Mouse (Mus musculus) MEL (cell line): Measurements from ENCODE around the gene Borcs5. TPM values are rescaled to one million over a fixed set of nuclear protein-coding genes. Genes with fewer than 3 reads are reported as not detected.

Experiments
- DNase-seq: peaks from one replicate; pipeline ENCODE4 v3.0.0; 2011; ENCODE audit warnings: low read depth, low spot score
- H3K27ac ChIP-seq: 2 replicates; pipeline ENCODE4 v1.5.1; 2012; ENCODE audit warnings: low read depth, mild to moderate bottlenecking, control low read depth, low read length, moderate library complexity; ENCODE audit not compliant: control insufficient read depth
- H3K27me3 ChIP-seq, 2 experiments: fragments of 150-350 bp in 1 of 2; sonication (generic) in 1 of 2; 2 replicates each; pipeline ENCODE4 v1.6.1; 2012; ENCODE audit warnings: low read length in 2 of 2, mild to moderate bottlenecking in 2 of 2, improper control_type of control experiment in 1 of 2, moderate library complexity in 1 of 2; ENCODE audit not compliant: insufficient read depth in 2 of 2, control insufficient read depth in 1 of 2
- H3K36me3 ChIP-seq, 2 experiments: 2 replicates each; pipeline ENCODE4 v1.6.1; 2012 to 2014; ENCODE audit warnings: low read length in 2 of 2, improper control_type of control experiment in 1 of 2, inconsistent platforms in 1 of 2, mild to moderate bottlenecking in 1 of 2; ENCODE audit not compliant: insufficient read depth in 2 of 2, control insufficient read depth in 1 of 2
- H3K4me1 ChIP-seq, 2 experiments: fragments of 150-350 bp in 1 of 2; sonication (generic) in 1 of 2; 2 replicates each; pipeline ENCODE4 v1.6.1; 2012; ENCODE audit warnings: low read length in 2 of 2, improper control_type of control experiment in 1 of 2, mild to moderate bottlenecking in 1 of 2; ENCODE audit not compliant: insufficient read depth in 2 of 2, control insufficient read depth in 1 of 2
- H3K4me3 ChIP-seq, 2 experiments: fragments of 150-350 bp in 1 of 2; sonication (generic) in 1 of 2; 2 replicates each; pipeline ENCODE4 v1.5.1; 2012; ENCODE audit warnings: low read depth in 2 of 2, low read length in 2 of 2, mild to moderate bottlenecking in 2 of 2, moderate library complexity in 2 of 2, control low read depth in 1 of 2, improper control_type of control experiment in 1 of 2; ENCODE audit not compliant: control insufficient read depth in 1 of 2, insufficient read depth in 1 of 2
- H3K79me2 ChIP-seq: 2 replicates; pipeline ENCODE4 v1.6.1; 2012; ENCODE audit warnings: mild to moderate bottlenecking, low read length, moderate library complexity; ENCODE audit not compliant: control insufficient read depth, poor library complexity, insufficient read depth
- H3K9ac ChIP-seq: 2 replicates; pipeline ENCODE4 v1.6.1; 2012; ENCODE audit warnings: low read depth, mild to moderate bottlenecking, control low read depth, low read length, moderate library complexity; ENCODE audit not compliant: control insufficient read depth, poor library complexity, severe bottlenecking
- H3K9me3 ChIP-seq: fragments of 150-350 bp; sonication (generic); replicated peaks from 2 replicates; pipeline ENCODE4 v1.6.1; 2012; ENCODE audit warnings: mild to moderate bottlenecking, low read length, improper control_type of control experiment, moderate library complexity; ENCODE audit not compliant: insufficient read depth
- BHLHE40 ChIP-seq: IDR thresholded peaks from 2 replicates; pipeline ENCODE4 v1.6.1; 2012; ENCODE audit warnings: low read depth, mild to moderate bottlenecking, inconsistent platforms, low read length, improper control_type of control experiment, borderline replicate concordance
- CHD2 ChIP-seq: IDR thresholded peaks from 2 replicates; pipeline ENCODE4 v1.6.1; 2011; ENCODE audit warnings: low read length, improper control_type of control experiment
- CTCF ChIP-seq, 3 experiments: IDR thresholded peaks in 2 of 3; conservative IDR thresholded peaks in 1 of 3; 2 replicates each; pipeline ENCODE4 v1.5.1; 2011 to 2012; ENCODE audit warnings: low read length in 3 of 3, low read depth in 2 of 3, mild to moderate bottlenecking in 2 of 3, improper control_type of control experiment in 1 of 3, inconsistent platforms in 1 of 3, mixed read lengths in 1 of 3, moderate library complexity in 1 of 3; ENCODE audit not compliant: control insufficient read depth in 1 of 3, insufficient read depth in 1 of 3, poor library complexity in 1 of 3, severe bottlenecking in 1 of 3
- E2F4 ChIP-seq: IDR thresholded peaks from 2 replicates; pipeline ENCODE4 v1.6.1; 2011; ENCODE audit warnings: low read depth, low read length, improper control_type of control experiment, borderline replicate concordance
- EP300 ChIP-seq, 2 experiments: IDR thresholded peaks; 2 replicates each; pipeline ENCODE4 v1.6.1; 2011; ENCODE audit warnings: improper control_type of control experiment in 2 of 2, low read length in 2 of 2, low read depth in 1 of 2, mild to moderate bottlenecking in 1 of 2
- GABPA ChIP-seq: IDR thresholded peaks from 2 replicates; pipeline ENCODE4 v1.6.1; 2012; ENCODE audit warnings: low read depth, mild to moderate bottlenecking, inconsistent platforms, low read length, improper control_type of control experiment, moderate library complexity
- HCFC1 ChIP-seq: IDR thresholded peaks from 2 replicates; pipeline ENCODE4 v1.6.1; 2012; ENCODE audit warnings: low read depth, mild to moderate bottlenecking, inconsistent platforms, low read length, improper control_type of control experiment, moderate library complexity
- KAT2A ChIP-seq: conservative IDR thresholded peaks from 2 replicates; pipeline ENCODE4 v1.6.1; 2012; ENCODE audit warnings: low read depth, low read length, improper control_type of control experiment, inconsistent platforms
- MAFK ChIP-seq: IDR thresholded peaks from 2 replicates; pipeline ENCODE4 v1.6.1; 2011; ENCODE audit warnings: low read depth, mild to moderate bottlenecking, low read length, improper control_type of control experiment, borderline replicate concordance
- MAX ChIP-seq: IDR thresholded peaks from 2 replicates; pipeline ENCODE4 v1.6.1; 2011; ENCODE audit warnings: low read length, improper control_type of control experiment
- MYB ChIP-seq: IDR thresholded peaks from 2 replicates; pipeline ENCODE4 v1.6.1; 2011; ENCODE audit warnings: mild to moderate bottlenecking, low read depth, low read length, improper control_type of control experiment
- NRF1 ChIP-seq: IDR thresholded peaks from 2 replicates; pipeline ENCODE4 v1.6.1; 2014; ENCODE audit warnings: low read depth, mild to moderate bottlenecking, inconsistent platforms, low read length, improper control_type of control experiment, moderate library complexity; ENCODE audit not compliant: poor library complexity, insufficient read depth, severe bottlenecking
- POLR2AphosphoS2 ChIP-seq: IDR thresholded peaks from 2 replicates; pipeline ENCODE4 v1.6.1; 2011; ENCODE audit warnings: low read length, improper control_type of control experiment
- RCOR1 ChIP-seq: IDR thresholded peaks from 2 replicates; pipeline ENCODE4 v1.6.1; 2012; ENCODE audit warnings: low read depth, mild to moderate bottlenecking, inconsistent platforms, low read length, improper control_type of control experiment
- SIN3A ChIP-seq: IDR thresholded peaks from 2 replicates; pipeline ENCODE4 v1.6.1; 2012; ENCODE audit warnings: low read length, improper control_type of control experiment, inconsistent platforms
- SMC3 ChIP-seq: IDR thresholded peaks from 2 replicates; pipeline ENCODE4 v1.6.1; 2011; ENCODE audit warnings: low read depth, low read length, improper control_type of control experiment
- TAL1 ChIP-seq: IDR thresholded peaks from 2 replicates; pipeline ENCODE4 v1.6.1; 2012; ENCODE audit warnings: mild to moderate bottlenecking, inconsistent platforms, low read length, moderate library complexity, mixed read lengths
- UBTF ChIP-seq: IDR thresholded peaks from 2 replicates; pipeline ENCODE4 v1.6.1; 2012; ENCODE audit warnings: low read depth, mild to moderate bottlenecking, inconsistent platforms, low read length, improper control_type of control experiment, moderate library complexity, borderline replicate concordance; ENCODE audit not compliant: insufficient read depth
- USF1 ChIP-seq: IDR thresholded peaks from 2 replicates; pipeline ENCODE4 v1.6.1; 2014; ENCODE audit warnings: low read depth, mild to moderate bottlenecking, inconsistent platforms, low read length, improper control_type of control experiment, moderate library complexity
- ZC3H11A ChIP-seq: IDR thresholded peaks from 2 replicates; pipeline ENCODE4 v1.6.1; 2012; ENCODE audit warnings: low read depth, mild to moderate bottlenecking, inconsistent platforms, low read length, improper control_type of control experiment
- ZMIZ1 ChIP-seq: IDR thresholded peaks from 2 replicates; pipeline ENCODE4 v1.6.1; 2012; ENCODE audit warnings: low read depth, mild to moderate bottlenecking, inconsistent platforms, low read length, improper control_type of control experiment, moderate library complexity
- ZNF384 ChIP-seq: IDR thresholded peaks from 2 replicates; pipeline ENCODE4 v1.6.1; 2012; ENCODE audit warnings: low read depth, mild to moderate bottlenecking, inconsistent platforms, low read length, improper control_type of control experiment
- polyA plus RNA-seq, 2 experiments: library from polyadenylated mRNA; stranded (reverse) in 1 of 2; unstranded in 1 of 2; fragments of >175 nt in 1 of 2; fragments of >200 nt in 1 of 2; gene quantifications; 2 replicates each; pipeline versions ENCODE4 v1.2.1 to v1.2.4; 2012; ENCODE audit warnings: low replicate concordance in 2 of 2, low read depth in 1 of 2; ENCODE audit not compliant: insufficient read length in 2 of 2, insufficient read depth in 1 of 2, missing spikeins in 1 of 2
- total RNA-seq: library from RNA; depleted of rRNA; stranded (reverse); fragments of 300-350 nt; gene quantifications from 2 replicates; pipeline ENCODE4 v1.2.3, GENCODE M21; 2012

Borcs5 gene
- total and polyA plus RNA-seq, 3 experiments = 7.7 to 13.0 TPM; not detected in 1

DNA sequence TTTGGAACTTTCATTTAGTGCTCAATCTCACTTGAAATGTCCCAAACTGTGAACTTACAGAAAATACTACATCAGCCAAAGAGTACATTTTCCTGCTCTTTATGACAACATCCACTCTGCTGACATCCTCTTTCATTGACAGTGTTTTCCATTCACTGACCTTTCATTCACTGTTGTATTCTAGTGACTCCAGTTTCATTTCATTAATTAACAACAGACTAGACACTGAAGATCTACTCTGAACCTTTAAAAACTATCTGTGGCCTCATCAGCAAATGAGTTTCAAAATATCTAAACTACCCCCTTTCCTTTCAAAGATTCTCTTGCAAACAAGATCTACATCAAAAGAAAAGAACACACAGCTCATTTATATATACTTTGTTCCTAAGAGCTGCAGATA, 104.3 kb downstream of the Borcs5 start:
- no peak overlapping the region for H3K9ac ChIP-seq
- H3K27me3 ChIP-seq = no peaks in the 10 kb centered on the region
- H3K79me2 ChIP-seq = no peaks in the 10 kb centered on the region
- H3K9me3 ChIP-seq = no peaks in the 10 kb centered on the region
- no peak for DNase-seq
- H3K36me3 ChIP-seq = no peaks in the 10 kb centered on the region
- no peaks in the 10 kb centered on the region for H3K4me1 ChIP-seq
- H3K4me3 ChIP-seq = no peak overlapping the region
- TF ChIP-seq ZMIZ1 (no peak), CTCF (IDR thresholded peaks at IDR 0.05 in 2 of 3, conservative IDR thresholded peaks at IDR 0.05 in 1 of 3; ENCODE audit: control insufficient read depth in 1 of 3, insufficient read depth in 1 of 3, low read depth in 2 of 3, low read length in 3 of 3, poor library complexity in 1 of 3, severe bottlenecking in 1 of 3) (no peak), USF1 (no peak), ZNF384 (no peak), SIN3A (no peak), TAL1 (no peak), E2F4 (no peak), GABPA (no peak), ZC3H11A (no peak), BHLHE40 (no peak), UBTF (no peak), HCFC1 (no peak), SMC3 (no peak), POLR2AphosphoS2 (no peak), KAT2A (no peak), MAFK (no peak), MAX (no peak)
- H3K27ac ChIP-seq = no peak overlapping the region

DNA sequence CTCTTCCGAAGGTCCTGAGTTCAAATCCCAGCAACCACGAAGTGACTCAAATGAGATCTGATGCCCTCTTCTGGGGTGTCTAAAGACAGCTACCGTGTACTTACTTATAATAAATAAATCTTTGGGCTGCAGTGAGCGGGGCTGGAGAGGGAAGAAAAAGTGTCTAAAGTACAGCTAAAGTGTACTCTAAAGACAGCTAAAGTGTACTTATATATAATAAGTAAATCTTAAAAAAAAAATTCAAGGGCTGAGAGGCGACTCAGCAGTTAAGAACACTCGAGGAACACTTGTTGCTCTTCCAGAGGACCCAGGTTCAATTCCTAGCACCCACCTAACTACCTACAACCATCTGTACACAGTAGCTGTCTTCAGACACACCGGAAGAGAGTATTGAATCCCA, 106.6 kb downstream of the Borcs5 start:
- H3K27me3 ChIP-seq = no peaks in the 10 kb centered on the region
- no peak for DNase-seq
- TF ChIP-seq MYB = no peak
- no peak for TF ChIP-seq EP300 (IDR thresholded peaks at IDR 0.05; ENCODE audit: low read depth in 1 of 2, low read length in 2 of 2)
- no peak for TF ChIP-seq E2F4
- no peak for TF ChIP-seq CHD2
- TF ChIP-seq KAT2A = no peak
- TF ChIP-seq RCOR1 = no peak
- no peak for TF ChIP-seq MAFK
- no peak for TF ChIP-seq HCFC1
- TF ChIP-seq UBTF = no peak
- no peak for TF ChIP-seq MAX
- TF ChIP-seq NRF1 = no peak
- no peak for TF ChIP-seq GABPA
- no peak for TF ChIP-seq CTCF (IDR thresholded peaks at IDR 0.05 in 2 of 3, conservative IDR thresholded peaks at IDR 0.05 in 1 of 3; ENCODE audit: control insufficient read depth in 1 of 3, insufficient read depth in 1 of 3, low read depth in 2 of 3, low read length in 3 of 3, poor library complexity in 1 of 3, severe bottlenecking in 1 of 3)
- no peaks in the 10 kb centered on the region for H3K9me3 ChIP-seq
- H3K36me3 ChIP-seq = no peaks in the 10 kb centered on the region; a peak in 2 of 4 replicates
- H3K9ac ChIP-seq = no peak overlapping the region
- H3K79me2 ChIP-seq = no peaks in the 10 kb centered on the region
- H3K4me3 ChIP-seq = no peak overlapping the region
- no peak overlapping the region for H3K27ac ChIP-seq
- no peaks in the 10 kb centered on the region for H3K4me1 ChIP-seq
